In genomic region chr1:54557301-54558229, GRCm38 (mm10) we compare ENCODE assay signal across 7 mouse cellular contexts. TPM values are rescaled to one million over a fixed set of nuclear protein-coding genes. Genes with fewer than 3 reads are reported as not detected.
DNase-seq lines count a peak whose midpoint lies in the region; ATAC-seq lines count a peak whose summit lies in the region.

Gene Pgap1, minus strand, starts transcription at chr1:54557684.

- no peak within 1 kb of the TSS for H3K27ac ChIP-seq in embryonic facial prominence, embryonic 11.5 days (replicated peaks; ENCODE audit: low read depth, low read length)
- H3K27ac ChIP-seq in limb, embryonic 12.5 days: no peak within 1 kb of the TSS
- peak within 1 kb of the TSS; percentile 88 for H3K27ac ChIP-seq in midbrain, embryonic 14.5 days (replicated peaks; ENCODE audit: low read depth, low read length)

- H3K9ac ChIP-seq in embryonic facial prominence, embryonic 11.5 days (replicated peaks; ENCODE audit: low read length): peak within 1 kb of the TSS; percentile 55
- H3K9ac ChIP-seq in limb, embryonic 12.5 days (replicated peaks): peak within 1 kb of the TSS; percentile 70
- peak within 1 kb of the TSS; percentile 75 for H3K9ac ChIP-seq in midbrain, embryonic 14.5 days (replicated peaks; ENCODE audit: low read length)

- H3K9me3 ChIP-seq in embryonic facial prominence, embryonic 11.5 days (replicated peaks; ENCODE audit: control insufficient read depth, low read length): no peaks in the 10 kb centered on the region
- H3K9me3 ChIP-seq in limb, embryonic 12.5 days: no peaks in the 10 kb centered on the region
- H3K9me3 ChIP-seq in midbrain, embryonic 14.5 days (ENCODE audit: control insufficient read depth, low read length): no peaks in the 10 kb centered on the region

- no peaks in the 10 kb centered on the region for H3K27me3 ChIP-seq in embryonic facial prominence, embryonic 11.5 days (ENCODE audit: control insufficient read depth, insufficient read depth, low read length)
- H3K27me3 ChIP-seq in limb, embryonic 12.5 days: no peaks in the 10 kb centered on the region
- no peaks in the 10 kb centered on the region for H3K27me3 ChIP-seq in midbrain, embryonic 14.5 days (ENCODE audit: control insufficient read depth, insufficient read depth, low read length)

- H3K4me2 ChIP-seq in embryonic facial prominence, embryonic 11.5 days (ENCODE audit: low read depth, low read length): peak within 1 kb of the TSS; percentile 92
- H3K4me2 ChIP-seq in limb, embryonic 12.5 days: peak within 1 kb of the TSS; percentile 94
- H3K4me2 ChIP-seq in midbrain, embryonic 14.5 days (ENCODE audit: low read length): peak within 1 kb of the TSS; percentile 72

- H3K36me3 ChIP-seq in embryonic facial prominence, embryonic 11.5 days (replicated peaks; ENCODE audit: control insufficient read depth, insufficient read depth, low read depth, low read length): no peaks in the 10 kb centered on the region
- H3K36me3 ChIP-seq in limb, embryonic 12.5 days: no peaks in the 10 kb centered on the region
- no peaks in the 10 kb centered on the region for H3K36me3 ChIP-seq in midbrain, embryonic 14.5 days (ENCODE audit: control insufficient read depth, insufficient read depth, low read length)

- H3K4me3 ChIP-seq in embryonic facial prominence, embryonic 11.5 days (ENCODE audit: low read depth, low read length): peak within 1 kb of the TSS; percentile 55
- H3K4me3 ChIP-seq in limb, embryonic 12.5 days (replicated peaks): peak within 1 kb of the TSS; percentile 70
- peak within 1 kb of the TSS; percentile 77 for H3K4me3 ChIP-seq in midbrain, embryonic 14.5 days (replicated peaks; ENCODE audit: low read depth, low read length)

- peak; percentile 95 for DNase-seq in adrenal gland, postnatal 14 days
- peak; percentile 91 for DNase-seq in embryonic facial prominence, embryonic 11.5 days (ENCODE audit: low spot score)
- DNase-seq in heart, adult 8-10 months (ENCODE audit: low spot score): peak; percentile 80
- peak; percentile 86 to 89 for DNase-seq in kidney, adult 8-10 months
- DNase-seq in midbrain, embryonic 14.5 days: peak; percentile 99
- peak; percentile 69 for DNase-seq in spleen, adult 12 weeks (ENCODE audit: low spot score)

- WGBS in embryonic facial prominence, embryonic 11.5 days: under 1% methylated on average over 58 of the region's 59 CpGs
- WGBS in limb, embryonic 12.5 days: under 1% methylated on average over 59 of the region's 59 CpGs
- WGBS in midbrain, embryonic 14.5 days: 1% methylated on average over 56 of the region's 59 CpGs

- H3K4me1 ChIP-seq in embryonic facial prominence, embryonic 11.5 days (ENCODE audit: control insufficient read depth, insufficient read depth, low read length): no peaks in the 10 kb centered on the region
- H3K4me1 ChIP-seq in limb, embryonic 12.5 days (replicated peaks): 0 out of 2 replicates have a peak, but pooled peaks cover 2% of the 10 kb centered on the region
- peaks cover 13% of the 10 kb centered on the region; the same call in 1 of the 2 replicates for H3K4me1 ChIP-seq in midbrain, embryonic 14.5 days (ENCODE audit: control insufficient read depth, insufficient read depth, low read length)

- ATAC-seq in embryonic facial prominence, embryonic 11.5 days (replicated peaks; ENCODE audit: insufficient number of reproducible peaks, low FRiP score, low TSS enrichment, low read depth): peak; percentile 99
- ATAC-seq in limb, embryonic 12.5 days (ENCODE audit: insufficient number of reproducible peaks, insufficient read depth, low FRiP score, low TSS enrichment, low read depth): peak; percentile 99
- ATAC-seq in midbrain, embryonic 14.5 days (ENCODE audit: low FRiP score, low TSS enrichment): peak; percentile 99

RNA-seq across cellular contexts. Expression of gene Pgap1, which starts in this region (rescaled TPM):
- 5.4 and 10.2 TPM in 2 replicates for total RNA-seq in adrenal gland, postnatal 14 days (2021)
- 7.3 and 7.7 TPM in 2 replicates for polyA plus RNA-seq in embryonic facial prominence, embryonic 11.5 days (2014; fragmentation: Nextera tagmentation; extraction: Ambion mirVana)
- total RNA-seq in heart, adult 8-10 months (2022): 1 to 10 TPM; 4.0 to 5.0 (median 4.3) TPM
- polyA plus RNA-seq in limb, embryonic 12.5 days (2016; fragmentation: Nextera tagmentation; extraction: Ambion mirVana): 6.3 and 6.9 TPM in 2 replicates
- 53.5 and 68.4 TPM in 2 replicates for polyA plus RNA-seq in midbrain, embryonic 14.5 days (2014; fragmentation: Nextera tagmentation; extraction: Ambion mirVana)
